Mouse (Mus musculus): ENCODE measurements at regions not wholly inside any gene's neighbourhood (a gene's known extent, or its start where the extent isn't known, plus 50 kb on each side); places are given as distances from the start of the nearest gene placed in this dataset.
A peak's percentile ranks its signal among the peaks of the same experiment; 100 is the strongest.

DNA sequence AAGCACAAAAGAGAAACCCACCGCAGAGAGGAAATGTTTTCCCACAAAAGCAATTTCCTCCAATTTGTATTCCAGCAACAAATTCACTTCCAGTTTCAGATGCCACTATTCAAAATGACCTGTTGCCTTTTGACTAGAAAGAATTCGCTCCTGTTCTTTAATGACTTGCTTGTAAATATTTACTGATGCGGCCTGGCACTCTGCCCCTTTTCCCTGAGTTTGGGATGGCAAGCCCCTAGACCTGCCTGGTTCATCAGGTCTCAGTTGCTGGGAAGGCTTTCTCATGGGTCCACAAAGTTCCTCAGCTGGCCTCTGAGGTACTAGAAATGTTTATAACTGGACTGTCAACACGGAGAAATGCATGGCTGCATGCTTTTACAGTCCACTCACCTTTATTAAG lies 161.7 kb upstream of the Phactr1 start:
- peak; percentile 21 to 32 for DNase-seq

- DNase-seq: no peak
Observed at GRCm38 (mm10) chr13:42522553-42522952, 157.9 kb upstream of the Phactr1 start.

DNA sequence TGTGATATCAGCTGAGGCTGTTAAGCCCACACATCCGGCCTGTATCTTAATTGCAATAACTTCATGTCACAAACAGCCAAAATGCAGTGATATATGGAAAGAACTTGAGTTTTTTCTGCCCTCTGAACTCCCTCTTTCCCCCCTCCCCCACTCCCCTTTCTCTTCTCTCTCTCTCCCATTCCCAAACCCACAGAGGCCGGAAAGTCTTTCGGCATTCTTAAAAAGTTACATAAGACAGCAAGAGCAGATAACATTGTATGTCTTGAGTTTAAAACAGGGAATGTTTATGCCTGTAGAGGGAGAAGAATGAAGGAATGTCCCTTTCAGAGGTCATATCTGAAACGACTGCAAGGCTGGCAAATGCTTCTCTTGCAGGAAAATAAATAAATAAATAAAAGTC lies 154.3 kb upstream of the Phactr1 start:
- no peak for DNase-seq

GRCm38 (mm10) chr13:42526966-42527365 lies 153.5 kb upstream of the Phactr1 start:
- DNase-seq: peak; percentile 69 to 82

- DNase-seq: no peak
Observed at GRCm38 (mm10) chr13:42528169-42528568, 152.3 kb upstream of the Phactr1 start.

GRCm38 (mm10) chr13:42536501-42537210 lies 143.8 kb upstream of the Phactr1 start:
- no peak for DNase-seq

DNA sequence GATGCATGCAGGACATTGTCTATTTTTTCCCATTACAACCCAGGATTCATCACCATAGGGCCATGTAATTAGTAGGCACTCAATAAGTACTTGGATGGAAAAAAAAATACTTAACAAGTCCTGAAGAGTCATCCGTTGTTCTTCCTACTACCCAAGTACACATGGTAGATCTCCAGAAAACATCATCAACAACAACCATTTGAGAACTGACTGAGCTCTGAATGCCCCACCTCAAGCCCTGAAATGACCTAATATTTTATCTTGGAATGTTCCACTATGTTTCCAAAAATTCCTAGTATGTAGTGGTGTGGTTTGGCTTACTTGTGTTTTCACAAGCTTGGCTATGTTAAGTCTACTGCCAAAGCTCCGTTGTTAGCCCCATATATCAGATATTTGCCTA lies 142.4 kb upstream of the Phactr1 start:
- DNase-seq: no peak

GRCm38 (mm10) chr13:42544536-42545094 lies 135.8 kb upstream of the Phactr1 start:
- no peak for DNase-seq

- DNase-seq: no peak
Observed at GRCm38 (mm10) chr13:42546389-42546788, 134.0 kb upstream of the Phactr1 start.

DNA sequence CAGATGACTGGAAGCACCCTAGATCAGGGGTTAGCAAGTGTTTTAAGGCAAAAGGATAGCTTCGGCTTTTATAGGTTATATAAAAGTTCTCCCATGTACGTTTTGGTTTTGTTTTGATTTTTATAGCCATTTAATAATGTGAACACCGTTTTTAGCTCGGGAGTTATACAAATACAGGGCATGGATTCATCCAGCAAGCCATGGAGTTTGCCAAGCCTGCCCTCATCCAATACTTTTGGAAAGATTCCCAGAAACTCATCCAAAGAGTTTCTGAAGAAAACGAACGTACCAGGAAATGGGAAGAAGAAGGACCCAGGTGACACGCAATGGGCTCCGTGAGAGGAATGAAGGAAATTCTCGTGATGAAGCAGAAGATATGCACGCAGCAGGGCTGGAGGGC lies 133.6 kb upstream of the Phactr1 start:
- no peak for DNase-seq

- DNase-seq: peak; percentile 36 to 47
Observed at GRCm38 (mm10) chr13:42549021-42549559, 131.3 kb upstream of the Phactr1 start.

- DNase-seq: no peak
Observed at GRCm38 (mm10) chr13:42554961-42555360, 125.5 kb upstream of the Phactr1 start.

DNA sequence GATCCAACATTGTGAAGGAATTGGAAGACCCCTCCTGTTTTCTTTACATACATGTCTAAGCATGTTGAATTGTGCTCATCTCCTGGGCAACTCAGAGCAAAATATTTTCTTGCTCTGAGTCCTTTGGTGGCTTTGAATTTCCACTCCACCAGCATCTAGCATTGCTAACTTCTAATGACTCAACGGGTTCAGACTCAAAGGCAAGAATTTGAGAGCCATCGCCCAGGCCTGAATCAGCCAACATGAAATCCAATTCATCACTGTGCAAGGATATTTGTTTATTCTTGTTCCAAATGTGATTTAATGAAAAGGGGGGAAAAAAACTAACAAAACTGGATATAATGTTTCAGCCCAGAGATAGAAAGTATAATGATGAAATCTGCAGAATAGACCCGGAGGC lies 121.9 kb upstream of the Phactr1 start:
- no peak for DNase-seq

- no peak for DNase-seq
Observed at GRCm38 (mm10) chr13:42561446-42561845, 119.0 kb upstream of the Phactr1 start.

GRCm38 (mm10) chr13:42565291-42566058 lies 114.9 kb upstream of the Phactr1 start:
- peak; percentile 78 to 84 for DNase-seq

DNA sequence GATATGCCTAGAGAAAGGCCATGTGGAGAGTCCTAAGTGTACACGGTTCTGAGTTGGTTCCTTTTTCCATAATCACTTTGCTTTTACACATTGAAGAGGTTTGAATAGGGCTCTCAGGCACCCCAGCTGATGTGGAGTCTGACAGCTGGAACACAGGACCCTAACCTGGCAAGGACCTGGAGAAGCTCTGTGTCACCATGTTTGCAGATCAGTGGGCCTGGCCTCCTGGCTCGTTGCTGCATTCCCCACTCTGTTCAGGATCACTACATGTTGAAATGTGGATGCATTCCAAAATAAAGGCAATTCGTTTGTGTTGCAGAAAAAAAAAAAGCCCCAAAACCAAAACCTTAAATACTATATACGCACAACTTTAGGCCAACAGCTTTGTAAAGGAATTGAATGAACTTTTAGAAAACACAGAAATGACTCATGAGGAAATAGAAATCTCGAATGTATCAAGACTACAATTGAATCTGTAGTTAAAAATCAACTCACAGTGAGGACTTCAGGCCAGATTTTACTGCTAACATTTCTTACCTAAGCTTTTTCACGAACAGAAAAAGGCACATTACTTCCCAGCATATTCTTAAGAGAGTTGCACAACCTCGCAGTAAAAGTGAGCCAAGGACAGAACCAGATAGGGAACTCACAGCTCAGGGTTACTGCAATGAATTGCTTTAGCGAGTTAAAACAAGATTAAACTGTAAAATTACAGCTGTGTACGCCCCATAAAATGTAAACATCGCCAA lies 109.6 kb upstream of the Phactr1 start:
- DNase-seq: peak in 1 of 2 experiments; percentile 32

DNA sequence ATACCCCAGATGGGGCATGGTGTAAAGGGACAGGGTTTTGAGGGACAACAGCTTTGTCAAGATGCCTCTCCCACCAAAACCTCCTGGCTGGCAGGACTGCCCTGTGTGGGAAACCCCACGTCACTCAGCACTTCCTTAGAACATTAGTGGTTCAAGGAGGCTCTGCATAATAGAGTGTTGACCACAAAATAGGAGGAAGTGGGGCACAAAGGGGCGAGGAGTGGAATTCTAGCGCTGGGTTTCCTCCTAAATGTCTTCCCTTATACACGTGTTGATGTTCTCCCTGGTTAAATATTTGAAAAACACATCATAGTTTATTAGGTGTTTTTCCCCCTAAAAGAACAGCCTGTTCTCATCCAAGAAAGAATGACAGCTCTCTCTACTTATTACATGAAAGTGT lies 106.2 kb upstream of the Phactr1 start:
- peak; percentile 23 to 51 for DNase-seq

GRCm38 (mm10) chr13:42575725-42576426 lies 104.5 kb upstream of the Phactr1 start:
- peak; percentile 76 to 83 for DNase-seq

GRCm38 (mm10) chr13:42579471-42579870 lies 101.0 kb upstream of the Phactr1 start:
- no peak for DNase-seq

DNA sequence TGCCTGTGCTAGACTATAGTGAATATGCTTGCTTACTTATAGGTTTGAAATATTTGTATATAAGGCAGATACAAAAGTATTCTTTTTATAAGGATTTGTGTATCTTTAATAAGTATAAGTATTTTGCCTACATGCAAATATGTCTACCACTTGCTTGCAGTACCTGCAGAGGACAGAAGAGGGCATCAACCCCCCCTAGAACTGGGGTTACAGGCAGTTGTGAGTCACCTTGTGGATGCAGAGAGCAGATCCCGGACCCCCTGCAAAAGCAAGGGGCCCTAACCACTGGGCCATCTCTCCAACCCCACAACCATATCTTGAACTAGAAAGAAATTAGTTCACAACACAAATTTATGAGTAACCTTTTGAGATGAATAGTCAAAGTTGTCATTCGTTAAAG lies 91.3 kb upstream of the Phactr1 start:
- no peak for DNase-seq

- no peak for DNase-seq
Observed at GRCm38 (mm10) chr13:42589607-42590006, 90.8 kb upstream of the Phactr1 start.

GRCm38 (mm10) chr13:42590415-42590814 lies 90.0 kb upstream of the Phactr1 start:
- no peak for DNase-seq
